Mouse (Mus musculus) stomach, postnatal 0 days (tissue): ENCODE data around the gene Tmem120b. TPM values are rescaled to one million over a fixed set of nuclear protein-coding genes. Genes with fewer than 3 reads are reported as not detected.
A peak's percentile ranks its signal among the peaks of the same experiment; 100 is the strongest.

Source experiments
- ATAC-seq: fragments of 200-750 bp; cut with Nextera tagmentation; 2 replicates; pipeline ENCODE4 v1.8.0; 2017; ENCODE audit not compliant: low FRiP score, low TSS enrichment
- DNase-seq: peaks from one replicate; pipeline ENCODE4 v3.0.0-alpha.2; 2016; ENCODE audit warnings: low spot score
- H3K27ac ChIP-seq: fragments of 300-500 bp; sonication (generic); replicated peaks from 2 replicates; pipeline ENCODE4 v1.5.1; 2014; ENCODE audit warnings: mild to moderate bottlenecking, control low read depth
- H3K27me3 ChIP-seq: fragments of 300-500 bp; sonication (generic); 2 replicates; pipeline ENCODE4 v1.6.1; 2014; ENCODE audit warnings: low read length; ENCODE audit not compliant: control insufficient read depth, insufficient read depth
- H3K36me3 ChIP-seq: fragments of 300-500 bp; sonication (generic); 2 replicates; pipeline ENCODE4 v1.6.1; 2014; ENCODE audit warnings: low read length, mixed read lengths; ENCODE audit not compliant: control insufficient read depth, insufficient read depth
- H3K4me1 ChIP-seq: fragments of 300-500 bp; sonication (generic); replicated peaks from 2 replicates; pipeline ENCODE4 v1.6.1; 2014; ENCODE audit warnings: antibody characterized with exemption; ENCODE audit not compliant: control insufficient read depth, insufficient read depth
- H3K4me2 ChIP-seq: fragments of 300-500 bp; sonication (generic); replicated peaks from 2 replicates; pipeline ENCODE4 v1.6.1; 2014; ENCODE audit warnings: low read depth, mild to moderate bottlenecking, control low read depth, moderate library complexity
- H3K4me3 ChIP-seq: fragments of 300-500 bp; sonication (generic); 2 replicates; pipeline ENCODE4 v1.5.1; 2014; ENCODE audit warnings: low read depth, low read length, control low read depth
- H3K9ac ChIP-seq: fragments of 300-500 bp; sonication (generic); 2 replicates; pipeline ENCODE4 v1.6.1; 2014; ENCODE audit warnings: mild to moderate bottlenecking, low read length, control low read depth, mixed read lengths
- H3K9me3 ChIP-seq: fragments of 300-500 bp; sonication (generic); 2 replicates; pipeline ENCODE4 v1.6.1; 2016; ENCODE audit warnings: low read length; ENCODE audit not compliant: control insufficient read depth
- CTCF ChIP-seq: IDR thresholded peaks from 2 replicates; pipeline ENCODE4 v1.5.1; 2016; ENCODE audit warnings: antibody characterized with exemption, low read depth, mild to moderate bottlenecking, moderate library complexity
- EP300 ChIP-seq: optimal IDR thresholded peaks from 2 replicates; pipeline ENCODE3; 2016; ENCODE audit warnings: antibody characterized with exemption
- WGBS: fragments of 180-500 bp; shearing (Covaris S2); extraction: QIAGEN DNeasy Blood & Tissue Kit; methylation state at CpG from one replicate; pipeline ENCODE4 v1.1.7; 2014; 5-methylcytosine and 5-hydroxymethylcytosine counted together
- polyA plus RNA-seq: library from polyadenylated mRNA; unstranded; fragments of >200 nt; fragmentation: Nextera tagmentation; extraction: Ambion mirVana; gene quantifications from 2 replicates; pipeline ENCODE4 v1.2.1, GENCODE M21; 2015

The Tmem120b gene
- polyA plus RNA-seq, 1 experiment from 2014 or later: 9.1 TPM

DNA sequence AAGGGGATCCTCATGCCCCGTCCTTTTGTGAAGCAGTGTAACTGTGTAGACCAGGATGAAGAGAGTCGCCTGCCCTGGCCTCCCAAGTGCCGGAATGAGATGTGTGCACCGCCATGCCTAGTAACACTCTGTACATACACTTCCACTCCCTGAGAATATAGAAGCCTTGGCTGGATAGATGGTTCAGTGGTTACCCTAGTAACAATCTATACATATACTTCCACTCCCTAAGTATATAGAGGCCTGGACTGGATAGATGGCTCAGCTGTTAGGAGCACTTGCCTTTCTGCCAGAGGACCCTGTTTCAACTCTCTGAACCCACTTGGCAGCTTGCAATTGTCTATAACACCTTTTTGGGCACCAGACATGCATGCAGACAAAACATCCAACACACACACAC lies 33.1 kb upstream of the Tmem120b start:
- peak overlapping the region; percentile 20 for H3K27ac ChIP-seq
- H3K27me3 ChIP-seq: no peaks in the 10 kb centered on the region
- H3K4me1 ChIP-seq: no peaks in the 10 kb centered on the region; the same call in 1 of the 2 replicates
- H3K36me3 ChIP-seq: no peaks in the 10 kb centered on the region
- DNase-seq (no peak), ATAC-seq (peak; percentile 81)
- H3K4me2 ChIP-seq: no peak overlapping the region
- TF ChIP-seq CTCF (no peak), EP300 (no peak)
- no peak overlapping the region for H3K4me3 ChIP-seq
- 79% methylated on average over 4 of the region's 4 CpGs for WGBS
- H3K9me3 ChIP-seq: no peaks in the 10 kb centered on the region
- no peak overlapping the region for H3K9ac ChIP-seq

GRCm38 (mm10) chr5:123035564-123035963 lies 32.7 kb upstream of the Tmem120b start:
- H3K27ac ChIP-seq: peak overlapping the region; percentile 20
- no peaks in the 10 kb centered on the region for H3K36me3 ChIP-seq
- H3K4me1 ChIP-seq: no peaks in the 10 kb centered on the region; the same call in 1 of the 2 replicates
- ATAC-seq (peak; percentile 83), DNase-seq (peak; percentile 76)
- TF ChIP-seq EP300: no peak
- TF ChIP-seq CTCF: no peak
- H3K27me3 ChIP-seq: no peaks in the 10 kb centered on the region
- H3K9ac ChIP-seq: no peak overlapping the region
- 15% methylated on average over 6 of the region's 6 CpGs for WGBS
- no peaks in the 10 kb centered on the region for H3K9me3 ChIP-seq
- no peak overlapping the region for H3K4me3 ChIP-seq
- H3K4me2 ChIP-seq: no peak overlapping the region

- TF ChIP-seq EP300: no peak
- TF ChIP-seq CTCF: no peak
- WGBS: 79% methylated on average over 5 of the region's 5 CpGs
- Histone ChIP-seq H3K27ac (no peak overlapping the region), H3K4me3 (no peak overlapping the region), H3K27me3 (no peaks in the 10 kb centered on the region), H3K4me2 (no peak overlapping the region), H3K36me3 (no peaks in the 10 kb centered on the region), H3K4me1 (no peaks in the 10 kb centered on the region; the same call in 1 of the 2 replicates), H3K9me3 (no peaks in the 10 kb centered on the region), H3K9ac (no peak overlapping the region)
- no peak for DNase-seq
- no peak for ATAC-seq
Observed at GRCm38 (mm10) chr5:123038115-123038514, 30.1 kb upstream of the Tmem120b start.

- 5% methylated on average over 25 of the region's 25 CpGs for WGBS
- Histone ChIP-seq H3K9me3 (no peaks in the 10 kb centered on the region), H3K4me3 (peak overlapping the region; percentile 30), H3K36me3 (no peaks in the 10 kb centered on the region), H3K9ac (no peak overlapping the region), H3K4me2 (peak overlapping the region; percentile 58), H3K4me1 (no peaks in the 10 kb centered on the region; the same call in 1 of the 2 replicates), H3K27me3 (no peaks in the 10 kb centered on the region), H3K27ac (no peak overlapping the region)
- TF ChIP-seq EP300 (no peak), CTCF (no peak)
- ATAC-seq: peak; percentile 63
- DNase-seq: peak; percentile 89
Observed at GRCm38 (mm10) chr5:123039120-123039752, 29.0 kb upstream of the Tmem120b start.

DNA sequence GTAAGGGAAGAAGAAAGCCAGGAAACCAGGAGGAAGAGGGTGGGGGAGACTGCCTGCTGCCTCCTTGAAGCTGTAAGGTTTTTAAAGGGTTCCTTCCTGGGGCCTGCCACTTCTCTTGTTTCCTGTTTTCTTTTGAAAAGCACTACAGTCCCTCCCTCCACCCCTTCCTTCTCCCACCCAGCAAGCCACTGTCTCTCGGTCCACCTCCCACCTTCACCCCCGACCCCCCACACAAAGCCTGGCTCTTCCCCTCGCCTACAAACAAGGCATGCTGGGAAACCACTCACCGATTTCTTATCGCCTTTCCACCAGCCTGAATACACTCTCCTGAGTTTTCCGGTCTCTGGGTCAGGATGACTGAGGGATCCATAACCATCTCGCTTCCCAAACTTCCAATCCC lies 27.4 kb upstream of the Tmem120b start:
- Histone ChIP-seq H3K36me3 (no peaks in the 10 kb centered on the region), H3K9me3 (no peaks in the 10 kb centered on the region), H3K4me1 (no peaks in the 10 kb centered on the region; the same call in 1 of the 2 replicates), H3K4me3 (no peak overlapping the region), H3K9ac (no peak overlapping the region), H3K27ac (peak overlapping the region; percentile 24; the same call in 1 of the 2 replicates), H3K27me3 (no peaks in the 10 kb centered on the region), H3K4me2 (no peak overlapping the region)
- WGBS: 56% methylated on average over 7 of the region's 7 CpGs
- no peak for ATAC-seq
- TF ChIP-seq EP300 (no peak), CTCF (no peak)
- no peak for DNase-seq

GRCm38 (mm10) chr5:123043856-123044255 lies 24.4 kb upstream of the Tmem120b start:
- Histone ChIP-seq H3K9me3 (no peaks in the 10 kb centered on the region), H3K27me3 (no peaks in the 10 kb centered on the region), H3K9ac (no peak overlapping the region), H3K4me1 (no peaks in the 10 kb centered on the region; the same call in 1 of the 2 replicates), H3K4me3 (no peak overlapping the region), H3K36me3 (no peaks in the 10 kb centered on the region), H3K27ac (no peak overlapping the region), H3K4me2 (no peak overlapping the region)
- ATAC-seq (no peak), DNase-seq (peak; percentile 61)
- no peak for TF ChIP-seq EP300
- peak; percentile 69 for TF ChIP-seq CTCF
- WGBS: 22% methylated on average over 7 of the region's 7 CpGs
